Mouse (Mus musculus) forebrain, embryonic 15.5 days (tissue): ENCODE data around the gene Shmt2. TPM values are rescaled to one million over a fixed set of nuclear protein-coding genes. Genes with fewer than 3 reads are reported as not detected.

ENCODE experiments used
- ATAC-seq: fragments of 200-750 bp; cut with Nextera tagmentation; replicated peaks from 2 replicates; pipeline ENCODE4 v1.8.0; 2017; ENCODE audit warnings: mild to moderate bottlenecking, moderate TSS enrichment, moderate library complexity
- H3K27ac ChIP-seq: fragments of 300-500 bp; sonication (generic); replicated peaks from 2 replicates; pipeline ENCODE4 v1.5.1; 2015; ENCODE audit warnings: mild to moderate bottlenecking, inconsistent platforms
- H3K27me3 ChIP-seq: fragments of 300-500 bp; sonication (generic); 2 replicates; pipeline ENCODE4 v1.6.1; 2015; ENCODE audit warnings: inconsistent platforms
- H3K36me3 ChIP-seq: fragments of 300-500 bp; sonication (generic); 2 replicates; pipeline ENCODE4 v1.6.1; 2015; ENCODE audit warnings: mild to moderate bottlenecking, inconsistent platforms
- H3K4me1 ChIP-seq: fragments of 300-500 bp; sonication (generic); 2 replicates; pipeline ENCODE4 v1.6.1; 2015; ENCODE audit warnings: inconsistent platforms
- H3K4me2 ChIP-seq: fragments of 300-500 bp; sonication (generic); replicated peaks from 2 replicates; pipeline ENCODE4 v1.6.1; 2015; ENCODE audit warnings: mild to moderate bottlenecking, inconsistent platforms
- H3K4me3 ChIP-seq: fragments of 300-500 bp; sonication (generic); 2 replicates; pipeline ENCODE4 v1.5.1; 2015; ENCODE audit warnings: mild to moderate bottlenecking, inconsistent platforms
- H3K9ac ChIP-seq: fragments of 300-500 bp; sonication (generic); replicated peaks from 2 replicates; pipeline ENCODE4 v1.6.1; 2015; ENCODE audit warnings: mild to moderate bottlenecking, inconsistent platforms
- H3K9me3 ChIP-seq: fragments of 300-500 bp; sonication (generic); 2 replicates; pipeline ENCODE4 v1.6.1; 2016; ENCODE audit warnings: inconsistent platforms
- WGBS: fragments of 180-500 bp; shearing (Covaris S2); methylation state at CpG from one replicate; pipeline ENCODE4 v1.1.7; 2015; ENCODE audit warnings: mixed read lengths; 5-methylcytosine and 5-hydroxymethylcytosine counted together
- polyA plus RNA-seq: library from polyadenylated mRNA; unstranded; fragments of >200 nt; fragmentation: Nextera tagmentation; extraction: Ambion mirVana; gene quantifications from 2 replicates; pipeline ENCODE4 v1.2.1, GENCODE M21; 2015

Shmt2 gene
- polyA plus RNA-seq, 1 experiment from 2014 or later, result 75.2 TPM

- H3K27me3 ChIP-seq, result no peaks in the 10 kb centered on the region
- WGBS, result 88% methylated on average over 19 of the region's 19 CpGs
- no peak overlapping the region for H3K4me2 ChIP-seq
- H3K4me1 ChIP-seq, result no peaks in the 10 kb centered on the region
- no peak for ATAC-seq
- H3K4me3 ChIP-seq, result no peak overlapping the region
- no peak overlapping the region for H3K27ac ChIP-seq
- no peak overlapping the region for H3K9ac ChIP-seq
- H3K9me3 ChIP-seq, result no peaks in the 10 kb centered on the region
- peaks cover 65% of the 10 kb centered on the region for H3K36me3 ChIP-seq
These were observed 41.1 kb downstream of the Shmt2 start for GRCm38 (mm10) chr10:127480833-127481813.

- Histone ChIP-seq H3K9me3 (no peaks in the 10 kb centered on the region), H3K9ac (no peak overlapping the region), H3K36me3 (peaks cover 53% of the 10 kb centered on the region), H3K4me1 (no peaks in the 10 kb centered on the region), H3K27me3 (no peaks in the 10 kb centered on the region), H3K4me2 (no peak overlapping the region), H3K4me3 (no peak overlapping the region), H3K27ac (no peak overlapping the region)
- WGBS, result 95% methylated on average over 4 of the region's 4 CpGs
- no peak for ATAC-seq
These were observed 43.1 kb downstream of the Shmt2 start for GRCm38 (mm10) chr10:127479131-127479530.

GRCm38 (mm10) chr10:127477301-127477700 is 44.9 kb downstream of the Shmt2 start:
- Histone ChIP-seq H3K4me1 (no peaks in the 10 kb centered on the region), H3K9me3 (no peaks in the 10 kb centered on the region), H3K27me3 (no peaks in the 10 kb centered on the region), H3K4me3 (no peak overlapping the region), H3K27ac (no peak overlapping the region), H3K4me2 (no peak overlapping the region), H3K36me3 (peaks cover 47% of the 10 kb centered on the region), H3K9ac (no peak overlapping the region)
- ATAC-seq, result no peak
- WGBS, result 82% methylated on average over 7 of the region's 7 CpGs

GRCm38 (mm10) chr10:127476541-127476940 is 45.7 kb downstream of the Shmt2 start:
- no peaks in the 10 kb centered on the region for H3K9me3 ChIP-seq
- 85% methylated on average over 3 of the region's 3 CpGs for WGBS
- H3K27ac ChIP-seq, result no peak overlapping the region
- no peak overlapping the region for H3K9ac ChIP-seq
- H3K27me3 ChIP-seq, result no peaks in the 10 kb centered on the region
- peaks cover 46% of the 10 kb centered on the region for H3K36me3 ChIP-seq
- no peaks in the 10 kb centered on the region for H3K4me1 ChIP-seq
- H3K4me2 ChIP-seq, result no peak overlapping the region
- no peak for ATAC-seq
- no peak overlapping the region for H3K4me3 ChIP-seq

- Histone ChIP-seq H3K4me2 (no peak overlapping the region), H3K27ac (no peak overlapping the region), H3K36me3 (peaks cover 43% of the 10 kb centered on the region), H3K9ac (no peak overlapping the region), H3K4me3 (no peak overlapping the region), H3K4me1 (no peaks in the 10 kb centered on the region), H3K27me3 (no peaks in the 10 kb centered on the region), H3K9me3 (no peaks in the 10 kb centered on the region)
- 95% methylated on average over 4 of the region's 4 CpGs for WGBS
- no peak for ATAC-seq
These were observed 47.1 kb downstream of the Shmt2 start for GRCm38 (mm10) chr10:127475175-127475574.

- Histone ChIP-seq H3K9me3 (no peaks in the 10 kb centered on the region), H3K27ac (no peak overlapping the region), H3K36me3 (peaks cover 43% of the 10 kb centered on the region), H3K4me3 (no peak overlapping the region), H3K27me3 (no peaks in the 10 kb centered on the region), H3K9ac (no peak overlapping the region), H3K4me1 (no peaks in the 10 kb centered on the region), H3K4me2 (no peak overlapping the region)
- WGBS, result 90% methylated on average over 9 of the region's 9 CpGs
- ATAC-seq, result no peak
These were observed 49.5 kb downstream of the Shmt2 start for GRCm38 (mm10) chr10:127472722-127473121.

GRCm38 (mm10) chr10:127471281-127471988 is 50.8 kb downstream of the Shmt2 start:
- peaks cover 35% of the 10 kb centered on the region for H3K36me3 ChIP-seq
- no peaks in the 10 kb centered on the region for H3K4me1 ChIP-seq
- WGBS, result 82% methylated on average over 15 of the region's 15 CpGs
- H3K27me3 ChIP-seq, result no peaks in the 10 kb centered on the region
- no peaks in the 10 kb centered on the region for H3K9me3 ChIP-seq
- H3K9ac ChIP-seq, result no peak overlapping the region
- no peak for ATAC-seq
- no peak overlapping the region for H3K4me3 ChIP-seq
- no peak overlapping the region for H3K27ac ChIP-seq
- no peak overlapping the region for H3K4me2 ChIP-seq

Other genes starting within 250 kb of the Shmt2 start
- 17.4 and 17.5 TPM in 2 replicates for gene Mbd6, start 233.4 kb downstream of the Shmt2 start, polyA plus RNA-seq
- gene Mars, start 210.7 kb downstream of the Shmt2 start, polyA plus RNA-seq, result 130 and 137 TPM in 2 replicates
- gene Arhgap9, start 200.5 kb downstream of the Shmt2 start, polyA plus RNA-seq, result 0.62 and 1.1 TPM in 2 replicates
- 1.2 and 1.5 TPM in 2 replicates for gene Gli1, start 180.5 kb downstream of the Shmt2 start, polyA plus RNA-seq
- gene Inhbe, start 168.0 kb downstream of the Shmt2 start, polyA plus RNA-seq, result 0.04 TPM in 1 of 2 replicates, not detected in the other
- gene Inhbc, start 152.0 kb downstream of the Shmt2 start, polyA plus RNA-seq, result not detected in 2 replicates
- gene R3hdm2, start 142.1 kb downstream of the Shmt2 start, polyA plus RNA-seq, result 39.2 and 43.6 TPM in 2 replicates
- gene Stac3, start 20.8 kb downstream of the Shmt2 start, polyA plus RNA-seq, result 1.5 and 1.6 TPM in 2 replicates
- gene Ndufa4l2, start 7.5 kb downstream of the Shmt2 start, polyA plus RNA-seq, result 17.1 and 18.0 TPM in 2 replicates
- 38.9 and 40.2 TPM in 2 replicates for gene Nxph4, start 12.1 kb upstream of the Shmt2 start, polyA plus RNA-seq
- gene Lrp1, start 98.7 kb upstream of the Shmt2 start, polyA plus RNA-seq, result 93.1 and 95.7 TPM in 2 replicates
- gene Stat6, start 120.5 kb upstream of the Shmt2 start, polyA plus RNA-seq, result 3.4 and 3.7 TPM in 2 replicates
- 4.8 and 5.8 TPM in 2 replicates for gene Nemp1, start 144.5 kb upstream of the Shmt2 start, polyA plus RNA-seq
- gene Nab2, start 146.1 kb upstream of the Shmt2 start, polyA plus RNA-seq, result 2.9 and 3.9 TPM in 2 replicates
- 0.87 and 1.1 TPM in 2 replicates for gene Myo1a, start 182.7 kb upstream of the Shmt2 start, polyA plus RNA-seq
- gene Tac2, start 202.0 kb upstream of the Shmt2 start, polyA plus RNA-seq, result 4.5 and 6.6 TPM in 2 replicates
- 4.0 and 4.1 TPM in 2 replicates for gene Zbtb39, start 217.1 kb upstream of the Shmt2 start, polyA plus RNA-seq
- 0.60 and 0.74 TPM in 2 replicates for gene Gpr182, start 229.3 kb upstream of the Shmt2 start, polyA plus RNA-seq
- not detected in 2 replicates for gene Rdh1, start 237.3 kb upstream of the Shmt2 start, polyA plus RNA-seq
- not detected in 2 replicates for gene Rdh16f1, start 237.3 kb upstream of the Shmt2 start, polyA plus RNA-seq